Mouse (Mus musculus): ENCODE data around the gene Olfr281.

DNA sequence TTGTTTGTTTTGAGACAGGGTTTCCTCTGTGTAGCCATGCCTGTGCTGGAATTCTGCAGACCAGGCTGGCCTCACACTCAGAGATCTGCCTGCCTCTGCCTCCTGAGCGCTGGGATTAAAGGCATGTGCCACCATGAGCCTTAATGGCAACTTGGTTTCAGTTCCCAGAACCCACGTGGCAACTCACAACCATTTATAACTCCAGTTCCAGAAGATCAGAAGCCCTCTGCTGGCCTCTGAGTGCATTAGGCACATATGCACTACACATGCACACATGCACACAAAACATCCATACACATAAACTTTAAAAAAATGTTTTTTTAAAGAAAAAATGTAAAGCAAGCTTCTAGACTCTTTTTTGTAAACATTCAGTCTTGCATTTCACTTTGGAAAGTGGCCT lies 57.0 kb downstream of the Olfr281 start:
- TF ChIP-seq CTCF (IDR thresholded peaks at IDR 0.05; ENCODE audit: borderline replicate concordance, insufficient read depth, low read length) (no peak), POLR2A (IDR thresholded peaks at IDR 0.05; ENCODE audit: low read depth, low read length) (no peak)

All from embryonic fibroblast, embryonic 13.5 days (primary cell).